Mouse (Mus musculus): ENCODE measurements around the gene Cenpl.

GRCm38 (mm10) chr1:161025410-161026210 lies 44.9 kb upstream of the Cenpl start:
- TF ChIP-seq CTCF (IDR thresholded peaks at IDR 0.05; ENCODE audit: low read depth), result no peak
- no peak for TF ChIP-seq EP300 (IDR thresholded peaks at IDR 0.05; ENCODE audit: low read depth)
